Mouse (Mus musculus) left cerebral cortex, adult 18-20 months (tissue): ENCODE measurements at regions not wholly inside any gene's neighbourhood (a gene's known extent, or its start where the extent isn't known, plus 50 kb on each side); places are given as distances from the start of the nearest gene placed in this dataset.

Experiments used
- DNase-seq, 2 experiments: peaks; one replicate each; pipeline ENCODE4 v3.0.0; 2021 to 2022; ENCODE audit warnings: low spot score in 2 of 2, mixed read lengths in 1 of 2

- DNase-seq = no peak
Measured at GRCm38 (mm10) chr11:45642142-45642756, 209.6 kb upstream of the Clint1 start.

DNA sequence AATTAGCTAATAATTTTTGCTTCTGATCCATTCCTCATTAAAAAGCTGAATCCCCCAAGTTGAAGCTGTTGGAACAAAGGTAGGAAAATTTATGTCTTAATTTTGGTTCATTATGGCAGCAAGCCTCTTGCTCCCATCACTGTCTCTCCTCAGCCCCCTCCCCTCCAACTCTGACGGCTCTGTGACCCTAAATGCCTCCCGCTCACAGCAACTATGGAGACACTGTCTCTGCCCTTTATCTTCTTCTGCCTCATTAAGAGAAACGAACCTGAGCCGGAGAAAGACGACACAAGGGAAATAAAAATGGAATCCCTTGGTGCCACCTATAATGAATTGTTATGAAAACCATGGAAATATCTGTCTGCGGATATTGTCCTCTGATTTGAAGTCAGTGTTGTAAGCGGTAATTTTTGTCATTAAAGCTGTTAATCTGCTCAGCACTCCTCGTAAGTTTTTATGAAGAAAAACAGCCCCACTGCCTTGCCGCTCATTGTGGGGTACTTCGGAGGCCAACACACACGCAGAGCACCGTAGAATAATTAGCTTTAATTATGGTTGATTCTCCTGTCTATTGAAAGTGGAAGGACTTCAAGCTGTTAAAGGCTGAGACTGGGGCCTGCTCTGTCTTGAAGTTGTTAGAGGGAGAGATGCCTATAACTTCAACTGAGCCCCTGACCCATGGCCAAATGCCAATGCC lies 208.1 kb upstream of the Clint1 start:
- DNase-seq = no peak

- no peak for DNase-seq
Measured at GRCm38 (mm10) chr11:45645815-45646214, 206.0 kb upstream of the Clint1 start.

DNA sequence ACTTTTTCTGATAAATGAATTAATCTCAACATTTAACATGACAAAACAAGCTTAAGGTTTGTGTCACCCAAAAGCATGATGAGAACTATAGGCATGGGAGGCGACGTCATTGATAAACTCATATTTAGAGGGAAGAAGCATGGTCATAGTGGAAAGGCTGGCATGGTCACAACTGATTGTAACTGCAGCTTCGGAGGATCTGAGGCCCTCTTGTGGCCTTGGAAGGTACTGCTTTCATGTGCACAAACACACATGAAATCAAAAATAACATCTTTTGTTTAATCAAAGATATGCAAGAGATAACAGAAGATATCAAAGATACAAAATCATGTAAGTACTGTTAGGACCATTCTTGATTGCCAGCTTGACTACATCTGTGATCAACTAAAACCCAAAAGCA lies 204.0 kb upstream of the Clint1 start:
- DNase-seq = peak in 1 of 2 experiments; percentile 12

DNA sequence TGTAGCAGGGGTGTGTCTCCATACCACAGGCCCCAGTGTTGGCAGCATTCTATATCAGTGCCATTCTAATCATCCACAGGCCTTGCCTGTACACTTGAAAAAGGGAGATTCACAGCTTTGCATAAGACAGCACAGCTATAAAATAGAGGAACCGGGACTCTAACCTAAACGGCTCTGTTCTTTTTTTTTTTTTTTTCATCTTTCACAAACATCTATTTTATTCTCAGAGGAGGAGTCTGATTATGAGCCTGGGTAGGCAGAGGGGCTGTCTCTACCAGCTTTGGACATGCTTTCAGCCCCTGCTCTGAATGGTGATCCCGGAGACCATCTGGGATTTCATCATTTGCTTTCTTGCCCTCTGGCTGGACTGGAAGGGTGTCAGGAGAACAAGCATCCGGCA lies 195.6 kb upstream of the Clint1 start:
- no peak for DNase-seq

- no peak for DNase-seq
Measured at GRCm38 (mm10) chr11:45670156-45670830, 181.6 kb upstream of the Clint1 start.

DNA sequence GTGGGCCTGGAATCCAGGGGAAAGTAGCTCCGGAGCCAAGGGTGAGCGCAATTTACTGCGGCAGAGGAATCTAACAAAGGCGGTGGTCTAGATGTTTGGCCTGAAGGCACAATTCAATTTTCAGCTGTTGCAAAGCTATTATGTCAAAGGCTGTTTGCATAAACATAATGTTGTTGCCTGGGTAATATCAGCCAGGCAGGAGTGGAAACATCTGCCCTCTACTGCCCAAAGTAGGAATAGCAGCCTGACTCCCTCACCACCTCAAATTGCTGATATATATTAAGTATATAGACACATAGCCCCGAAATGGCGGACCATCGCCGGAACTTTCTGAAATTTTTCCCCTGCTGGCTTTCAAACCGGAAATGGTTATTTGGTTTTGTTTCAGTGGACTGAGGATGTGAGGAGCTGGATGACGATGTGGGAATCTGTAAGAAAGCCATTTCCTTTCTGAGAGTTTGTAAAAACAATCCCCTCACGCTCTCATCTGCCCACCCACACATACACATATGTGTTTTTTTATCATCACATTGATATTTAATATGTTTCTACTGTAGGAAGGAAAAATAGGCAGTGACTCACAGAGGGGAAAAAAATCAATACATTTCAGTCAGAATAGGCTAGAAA lies 173.1 kb upstream of the Clint1 start:
- DNase-seq = peak; percentile 65 to 78

DNA sequence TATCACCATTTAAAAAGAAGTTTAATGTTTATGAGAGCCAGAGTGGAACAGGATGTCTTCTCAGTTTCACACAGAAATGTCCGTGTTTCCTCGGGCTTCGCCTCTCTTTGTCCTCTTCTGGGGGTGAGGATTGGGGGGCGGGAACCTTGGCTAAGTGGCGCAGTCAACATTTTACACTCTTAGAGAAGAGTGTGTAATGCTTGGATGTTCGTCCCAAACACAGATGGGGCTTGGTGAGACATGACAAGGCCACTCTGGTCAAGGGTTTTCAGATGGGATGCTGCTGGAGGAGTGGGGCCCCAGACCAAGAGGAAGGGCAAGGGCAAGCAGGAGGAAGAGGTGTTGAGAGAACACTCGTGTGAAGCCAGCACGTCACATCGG lies 172.6 kb upstream of the Clint1 start:
- no peak for DNase-seq

DNA sequence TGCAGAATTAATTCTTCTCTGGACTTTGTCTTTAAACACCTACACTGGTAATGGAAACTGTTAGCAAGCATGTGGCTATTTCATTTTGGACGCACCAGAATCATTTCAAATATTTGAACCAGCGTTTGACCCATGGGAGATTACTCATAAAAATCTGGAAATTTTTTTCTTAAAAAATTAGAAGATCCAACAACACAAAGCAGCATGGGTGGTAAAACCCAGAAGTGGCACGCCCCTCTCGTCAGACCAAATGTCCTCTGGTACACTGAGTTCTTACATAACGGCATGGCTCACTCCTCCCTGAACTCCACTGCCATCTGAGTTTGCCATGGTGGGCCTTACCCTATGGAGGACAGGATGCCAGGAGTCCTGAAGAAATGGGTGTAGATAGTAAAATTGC lies 166.3 kb upstream of the Clint1 start:
- no peak for DNase-seq

- no peak for DNase-seq
Measured at GRCm38 (mm10) chr11:45693206-45693605, 158.6 kb upstream of the Clint1 start.

GRCm38 (mm10) chr11:45701506-45701905 lies 150.3 kb upstream of the Clint1 start:
- DNase-seq = no peak

GRCm38 (mm10) chr11:45702916-45703315 lies 148.9 kb upstream of the Clint1 start:
- no peak for DNase-seq

- no peak for DNase-seq
Measured at GRCm38 (mm10) chr11:45704411-45704810, 147.4 kb upstream of the Clint1 start.

GRCm38 (mm10) chr11:45718630-45719029 lies 133.2 kb upstream of the Clint1 start:
- DNase-seq = no peak

DNA sequence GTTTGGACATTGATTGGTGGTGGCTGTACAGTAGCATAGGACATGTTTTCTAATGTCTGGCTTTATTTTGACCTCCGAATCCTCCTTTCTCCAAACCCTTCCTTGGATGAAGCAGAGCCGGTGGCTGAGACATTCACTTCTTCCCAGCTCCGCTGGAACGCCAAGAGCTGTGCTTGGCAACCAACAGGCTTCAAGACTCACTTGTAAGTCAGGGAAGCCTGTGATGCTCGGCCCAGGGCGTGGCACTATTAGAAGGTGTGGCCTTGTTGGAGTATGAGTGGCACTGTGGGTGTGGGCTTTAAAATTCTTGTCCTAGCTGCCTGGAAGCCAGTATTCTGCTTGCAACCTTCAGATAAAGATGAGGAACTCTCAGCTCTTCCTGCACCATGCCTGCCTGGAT lies 132.0 kb upstream of the Clint1 start:
- DNase-seq = no peak

DNA sequence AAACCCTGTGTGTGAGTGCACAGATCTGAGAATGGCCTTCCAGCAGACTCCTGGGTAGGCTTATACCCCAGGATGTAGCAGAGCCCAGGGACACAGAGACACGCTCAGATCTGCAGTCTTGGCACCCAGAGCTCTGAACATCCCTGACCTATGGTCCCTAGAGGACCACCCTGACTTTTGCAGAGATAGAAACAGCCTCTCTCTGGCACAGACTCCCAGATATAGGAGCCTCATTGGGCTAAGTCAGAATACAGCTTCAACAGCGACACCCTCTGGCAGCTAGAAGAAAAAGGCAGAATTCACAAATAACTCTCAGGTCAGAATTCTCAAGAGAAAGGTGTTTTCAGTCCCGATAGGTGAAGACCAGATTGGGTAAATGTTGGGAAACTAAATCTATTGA lies 115.3 kb upstream of the Clint1 start:
- DNase-seq = no peak

- no peak for DNase-seq
Measured at GRCm38 (mm10) chr11:45738331-45738730, 113.5 kb upstream of the Clint1 start.

- DNase-seq = no peak
Measured at GRCm38 (mm10) chr11:45745941-45746340, 105.9 kb upstream of the Clint1 start.

- no peak for DNase-seq
Measured at GRCm38 (mm10) chr11:45750249-45750648, 101.6 kb upstream of the Clint1 start.

- DNase-seq = peak; percentile 12 to 26
Measured at GRCm38 (mm10) chr11:45752237-45752636, 99.6 kb upstream of the Clint1 start.

DNA sequence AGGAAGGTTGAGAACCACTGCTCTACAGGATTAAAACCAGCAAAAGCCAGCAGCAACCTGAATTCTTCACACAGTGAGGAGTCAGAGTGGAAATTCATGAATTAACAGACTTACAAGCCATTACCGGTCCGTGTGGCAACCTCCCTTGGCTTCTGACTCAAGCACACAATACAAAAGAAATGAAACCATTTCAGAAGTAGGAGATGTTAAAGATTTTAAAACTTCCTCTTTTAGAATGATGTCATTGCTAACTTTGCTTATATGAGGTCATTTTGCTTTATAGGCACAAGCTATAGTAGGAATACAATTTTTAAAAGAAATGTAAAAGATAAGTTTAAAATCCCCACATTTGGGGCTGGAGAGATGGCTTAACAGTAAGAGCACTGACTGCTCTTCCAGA lies 99.1 kb upstream of the Clint1 start:
- no peak for DNase-seq

DNA sequence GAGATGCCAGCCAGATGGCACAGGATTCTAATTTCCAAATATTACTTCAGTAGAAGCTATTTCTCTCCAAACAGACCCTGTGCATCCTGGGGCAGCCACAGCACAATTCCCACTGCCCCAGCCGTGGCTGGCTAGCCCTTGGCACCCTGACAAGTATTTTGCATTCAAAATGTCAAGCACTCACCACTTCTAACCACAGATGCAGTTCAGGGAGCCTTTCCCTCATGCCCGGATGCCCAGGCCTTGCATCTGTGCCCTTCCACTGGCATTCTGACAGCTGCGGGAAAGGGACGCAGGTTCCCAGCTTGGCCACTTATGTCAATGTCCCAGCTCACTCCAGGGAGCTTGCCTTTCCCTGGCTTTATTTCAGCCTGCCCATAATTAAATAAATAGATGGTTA lies 84.8 kb upstream of the Clint1 start:
- DNase-seq = no peak
